Mouse (Mus musculus): ENCODE data around the gene Rd3. TPM values are rescaled to one million over a fixed set of nuclear protein-coding genes. Genes with fewer than 3 reads are reported as not detected.

Rd3 gene
- polyA plus RNA-seq, 1 experiment from 2014 or later, result 0.12 TPM

DNA sequence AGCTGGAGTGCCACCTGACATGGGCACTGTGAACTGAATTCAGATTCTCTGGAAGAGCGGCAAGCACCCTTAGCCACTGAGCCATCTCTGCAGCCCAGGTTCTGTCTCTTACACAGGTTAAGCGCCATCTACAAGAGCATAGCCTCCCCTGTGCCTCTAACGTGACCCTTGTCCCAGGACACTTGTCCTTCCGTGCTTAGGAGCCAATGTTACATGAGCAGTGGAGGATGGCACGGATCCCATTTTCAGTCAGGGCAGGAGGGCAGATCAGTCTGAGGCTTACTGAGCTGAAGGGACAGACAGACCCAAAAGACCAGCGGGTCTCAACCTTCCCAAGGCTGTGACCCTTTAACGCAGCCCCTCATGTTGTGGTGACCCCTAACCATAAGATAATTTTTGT lies 18.7 kb downstream of the Rd3 start:
- Histone ChIP-seq H3K9me3 (ENCODE audit: control insufficient read depth, low read length) (no peaks in the 10 kb centered on the region), H3K9ac (ENCODE audit: low read length) (no peak overlapping the region), H3K4me3 (ENCODE audit: low read depth, low read length) (no peak overlapping the region), H3K27me3 (ENCODE audit: control insufficient read depth, insufficient read depth, low read length) (no peaks in the 10 kb centered on the region), H3K36me3 (ENCODE audit: control insufficient read depth, insufficient read depth, low read length) (peaks cover 6% of the 10 kb centered on the region), H3K4me1 (replicated peaks; ENCODE audit: control insufficient read depth, insufficient read depth) (no peaks in the 10 kb centered on the region), H3K4me2 (replicated peaks; ENCODE audit: low read depth) (no peak overlapping the region), H3K27ac (replicated peaks) (no peak overlapping the region)
- WGBS, result 91% methylated on average over 7 of the region's 7 CpGs
- DNase-seq (ENCODE audit: low spot score) (no peak), ATAC-seq (ENCODE audit: low FRiP score, low TSS enrichment) (no peak)
- TF ChIP-seq CTCF (IDR thresholded peaks at IDR 0.05; ENCODE audit: low read depth) (no peak), EP300 (optimal IDR thresholded peaks at IDR 0.05) (no peak)

DNA sequence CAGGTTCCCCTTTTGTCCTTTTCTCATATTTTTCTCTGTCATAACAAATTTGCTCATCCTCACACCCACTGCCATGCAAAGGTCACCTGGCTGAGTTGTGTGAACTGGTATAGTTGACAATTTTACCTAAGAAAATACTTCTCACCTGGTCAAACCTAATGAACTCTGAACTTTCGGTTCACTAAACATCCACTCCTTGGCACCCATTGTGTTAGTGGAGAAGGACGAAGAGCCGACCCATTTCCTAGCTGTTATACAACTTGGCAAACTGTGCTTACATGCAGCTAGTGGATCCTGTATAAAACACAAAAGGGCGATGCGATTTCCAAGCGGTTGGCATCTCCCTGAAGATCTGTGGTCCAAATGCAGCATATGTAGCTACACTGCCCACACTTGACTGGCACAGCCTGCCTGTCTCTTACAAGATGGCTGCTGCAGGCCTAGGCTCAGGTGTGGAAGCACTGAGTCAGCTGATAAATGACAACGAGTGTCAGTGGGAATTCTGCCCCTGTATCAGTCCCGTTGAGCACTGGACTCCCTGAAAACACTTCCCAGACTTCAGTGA lies 19.5 kb downstream of the Rd3 start:
- no peaks in the 10 kb centered on the region for H3K4me1 ChIP-seq (replicated peaks; ENCODE audit: control insufficient read depth, insufficient read depth)
- no peaks in the 10 kb centered on the region for H3K9me3 ChIP-seq (ENCODE audit: control insufficient read depth, low read length)
- WGBS, result 87% methylated on average over 8 of the region's 8 CpGs
- TF ChIP-seq CTCF (IDR thresholded peaks at IDR 0.05; ENCODE audit: low read depth) (no peak), EP300 (optimal IDR thresholded peaks at IDR 0.05) (no peak)
- H3K9ac ChIP-seq (ENCODE audit: low read length), result no peak overlapping the region
- no peaks in the 10 kb centered on the region for H3K27me3 ChIP-seq (ENCODE audit: control insufficient read depth, insufficient read depth, low read length)
- no peak overlapping the region for H3K4me2 ChIP-seq (replicated peaks; ENCODE audit: low read depth)
- H3K36me3 ChIP-seq (ENCODE audit: control insufficient read depth, insufficient read depth, low read length), result peaks cover 6% of the 10 kb centered on the region
- H3K27ac ChIP-seq (replicated peaks), result no peak overlapping the region
- no peak for DNase-seq (ENCODE audit: low spot score)
- no peak overlapping the region for H3K4me3 ChIP-seq (ENCODE audit: low read depth, low read length)
- ATAC-seq (ENCODE audit: low FRiP score, low TSS enrichment), result no peak

DNA sequence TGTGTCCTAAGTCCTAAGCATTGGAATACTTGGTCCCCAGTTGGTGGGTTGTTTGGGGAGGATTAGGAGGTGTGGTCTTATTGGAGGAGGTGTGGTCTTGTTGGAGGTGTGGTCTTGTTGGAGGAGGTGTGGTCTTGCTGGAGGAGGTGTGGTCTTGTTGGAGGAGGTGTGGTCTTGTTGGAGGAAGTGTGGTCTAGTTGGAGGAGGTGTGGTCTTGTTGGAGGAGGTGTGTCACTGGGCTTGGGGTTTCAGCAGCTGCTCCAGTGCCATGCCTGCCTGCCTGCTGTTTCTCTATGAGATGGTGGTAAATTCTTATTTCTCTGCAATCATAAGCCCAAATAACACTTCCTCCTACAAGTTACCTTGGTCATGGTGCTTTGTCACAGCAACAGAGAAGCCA lies 21.9 kb downstream of the Rd3 start:
- no peaks in the 10 kb centered on the region for H3K9me3 ChIP-seq (ENCODE audit: control insufficient read depth, low read length)
- no peak for TF ChIP-seq CTCF (IDR thresholded peaks at IDR 0.05; ENCODE audit: low read depth)
- TF ChIP-seq EP300 (optimal IDR thresholded peaks at IDR 0.05), result no peak
- H3K36me3 ChIP-seq (ENCODE audit: control insufficient read depth, insufficient read depth, low read length), result peaks cover 6% of the 10 kb centered on the region
- no peak overlapping the region for H3K27ac ChIP-seq (replicated peaks)
- no peaks in the 10 kb centered on the region for H3K27me3 ChIP-seq (ENCODE audit: control insufficient read depth, insufficient read depth, low read length)
- no peak overlapping the region for H3K9ac ChIP-seq (ENCODE audit: low read length)
- H3K4me2 ChIP-seq (replicated peaks; ENCODE audit: low read depth), result no peak overlapping the region
- ATAC-seq (ENCODE audit: low FRiP score, low TSS enrichment) (no peak), DNase-seq (ENCODE audit: low spot score) (no peak)
- H3K4me3 ChIP-seq (ENCODE audit: low read depth, low read length), result no peak overlapping the region
- no peaks in the 10 kb centered on the region for H3K4me1 ChIP-seq (replicated peaks; ENCODE audit: control insufficient read depth, insufficient read depth)

Small RNAs within 50 kb of the gene (microRNA-seq; reads per million reads assigned to microRNA genes)
- not detected for gene Mir3473c

Other genes starting within 250 kb of the Rd3 start
- gene Nek2, start 155.9 kb upstream of the Rd3 start, polyA plus RNA-seq (2015; fragmentation: Nextera tagmentation; extraction: Ambion mirVana), result 7.9 and 10.6 TPM in 2 replicates
- gene Slc30a1, start 70.6 kb upstream of the Rd3 start, polyA plus RNA-seq (2015; fragmentation: Nextera tagmentation; extraction: Ambion mirVana), result 5.4 and 5.5 TPM in 2 replicates
- gene Traf5, start 115.2 kb downstream of the Rd3 start, polyA plus RNA-seq (2015; fragmentation: Nextera tagmentation; extraction: Ambion mirVana), result 16.6 and 17.7 TPM in 2 replicates
- gene Rcor3, start 160.7 kb downstream of the Rd3 start, polyA plus RNA-seq (2015; fragmentation: Nextera tagmentation; extraction: Ambion mirVana), result 16.5 and 16.9 TPM in 2 replicates
- 0.22 and 0.27 TPM in 2 replicates for gene Kcnh1, start 213.4 kb downstream of the Rd3 start, polyA plus RNA-seq (2015; fragmentation: Nextera tagmentation; extraction: Ambion mirVana)

Data from stomach, postnatal 0 days (tissue).